Mouse (Mus musculus) small intestine, adult 2 months (tissue): Measurements from ENCODE around the gene L3mbtl4.

Source experiments
- CTCF ChIP-seq: fragments of 200-500 bp; IDR thresholded peaks from 2 replicates; pipeline ENCODE4 v1.5.1; 2012; ENCODE audit warnings: low read depth, mild to moderate bottlenecking, control low read depth, inconsistent platforms, low read length, moderate library complexity, mixed read lengths; ENCODE audit not compliant: insufficient replicate concordance, insufficient read length; ENCODE audit errors: extremely low read depth
- POLR2A ChIP-seq: fragments of 200-500 bp; IDR thresholded peaks from 2 replicates; pipeline ENCODE4 v1.6.1; 2012; ENCODE audit warnings: low read depth, mild to moderate bottlenecking, control low read depth, inconsistent platforms, low read length, moderate library complexity

GRCm38 (mm10) chr17:68388481-68388880, 114.9 kb downstream of the L3mbtl4 start:
- no peak for TF ChIP-seq CTCF
- TF ChIP-seq POLR2A = no peak
